Mouse (Mus musculus) neutrophil, adult 5-6 weeks (primary cell): Measurements from ENCODE around the gene Tab1. TPM values are rescaled to one million over a fixed set of nuclear protein-coding genes. Genes with fewer than 3 reads are reported as not detected.
A peak's percentile ranks its signal among the peaks of the same experiment; 100 is the strongest.

Experiments
- ATAC-seq: fragments of 151-379, 151-347 bp; 2 replicates; pipeline ENCODE4 v1.8.0; 2017; ENCODE audit warnings: mild to moderate bottlenecking, moderate TSS enrichment; ENCODE audit not compliant: insufficient number of reproducible peaks, poor library complexity, low FRiP score, severe bottlenecking; ENCODE audit errors: extremely low read depth
- total RNA-seq: library from RNA; stranded (forward); fragments of 200-1000 nt; gene quantifications from 2 replicates; pipeline ENCODE4 v1.2.3, GENCODE M21; 2017

Gene Tab1
- total RNA-seq, 1 experiment from 2014 or later, result 19.8 TPM

- ATAC-seq, result no peak
These were observed 48.6 kb downstream of the Tab1 start for GRCm38 (mm10) chr15:80181561-80181960.

- no peak for ATAC-seq
These were observed 49.3 kb downstream of the Tab1 start for GRCm38 (mm10) chr15:80182072-80182700.

- no peak for ATAC-seq
These were observed 56.0 kb downstream of the Tab1 start for GRCm38 (mm10) chr15:80188927-80189326.

GRCm38 (mm10) chr15:80190075-80190474, 57.1 kb downstream of the Tab1 start:
- no peak for ATAC-seq

GRCm38 (mm10) chr15:80191585-80192245, 58.8 kb downstream of the Tab1 start:
- no peak for ATAC-seq

GRCm38 (mm10) chr15:80192246-80192585, 59.3 kb downstream of the Tab1 start:
- no peak for ATAC-seq

- ATAC-seq, result no peak
These were observed 59.9 kb downstream of the Tab1 start for GRCm38 (mm10) chr15:80192847-80193246.

GRCm38 (mm10) chr15:80199556-80199955, 66.6 kb downstream of the Tab1 start:
- ATAC-seq, result no peak

- ATAC-seq, result no peak
These were observed 69.3 kb downstream of the Tab1 start for GRCm38 (mm10) chr15:80202111-80202775.

GRCm38 (mm10) chr15:80203406-80203805, 70.5 kb downstream of the Tab1 start:
- ATAC-seq, result 0 out of 2 replicates have a peak, but pooled peaks have one; percentile 6

GRCm38 (mm10) chr15:80206057-80206565, 73.2 kb downstream of the Tab1 start:
- no peak for ATAC-seq

- ATAC-seq, result no peak
These were observed 75.5 kb downstream of the Tab1 start for GRCm38 (mm10) chr15:80208446-80208845.

Other genes starting within 250 kb of the Tab1 start
- gene Apobec3, start 241.5 kb upstream of the Tab1 start, total RNA-seq, result 473 and 531 TPM in 2 replicates
- gene Cbx7, start 162.0 kb upstream of the Tab1 start, total RNA-seq, result 109 and 121 TPM in 2 replicates
- gene Pdgfb, start 118.2 kb upstream of the Tab1 start, total RNA-seq, result 1.1 and 1.3 TPM in 2 replicates
- 0.74 TPM in 1 of 2 replicates, not detected in the other for gene Syngr1, start 41.8 kb upstream of the Tab1 start, total RNA-seq
- 994 and 1,093 TPM in 2 replicates for gene Rpl3, start 41.3 kb upstream of the Tab1 start, total RNA-seq
- 0.12 and 0.23 TPM in 2 replicates for gene Mgat3, start 40.6 kb downstream of the Tab1 start, total RNA-seq
- gene Mief1, start 100.9 kb downstream of the Tab1 start, total RNA-seq, result 36.0 and 37.5 TPM in 2 replicates
- gene AC140267.1, start 102.7 kb downstream of the Tab1 start, total RNA-seq, result not detected in 2 replicates
- gene Atf4, start 122.1 kb downstream of the Tab1 start, total RNA-seq, result 367 and 386 TPM in 2 replicates
- gene Rps19bp1, start 131.2 kb downstream of the Tab1 start, total RNA-seq, result 6.2 and 12.2 TPM in 2 replicates
- 33.5 and 35.0 TPM in 2 replicates for gene Cacna1i, start 154.1 kb downstream of the Tab1 start, total RNA-seq